Mouse (Mus musculus): ENCODE measurements at regions not wholly inside any gene's neighbourhood (a gene's known extent, or its start where the extent isn't known, plus 50 kb on each side); places are given as distances from the start of the nearest gene placed in this dataset.
A peak's percentile ranks its signal among the peaks of the same experiment; 100 is the strongest.

GRCm38 (mm10) chr11:43091046-43091445 is 55.5 kb downstream of the Gm9972 start:
- DNase-seq (ENCODE audit: low spot score in 2 of 2): no peak

- peak in 1 of 2 experiments; percentile 68 for DNase-seq (ENCODE audit: low spot score in 2 of 2)
Measured at GRCm38 (mm10) chr11:43092126-43092920, 56.8 kb downstream of the Gm9972 start.

GRCm38 (mm10) chr11:43092980-43093379 is 56.7 kb upstream of the Atp10b start:
- no peak for DNase-seq (ENCODE audit: low spot score in 2 of 2)

GRCm38 (mm10) chr11:43096003-43096402 is 53.7 kb upstream of the Atp10b start:
- peak in 1 of 2 experiments; percentile 48 for DNase-seq (ENCODE audit: low spot score in 2 of 2)

- peak in 1 of 2 experiments; percentile 22 for DNase-seq (ENCODE audit: low spot score in 2 of 2)
Measured at GRCm38 (mm10) chr11:43098795-43099425, 50.8 kb upstream of the Atp10b start.
